Mouse (Mus musculus): ENCODE measurements around the gene Ehd4. TPM values are rescaled to one million over a fixed set of nuclear protein-coding genes. Genes with fewer than 3 reads are reported as not detected.

Ehd4 gene
- total and polyA plus RNA-seq, 2 experiments from 2014 or later, result 250 to 547 TPM

- TF ChIP-seq EP300 (IDR thresholded peaks at IDR 0.05; ENCODE audit: low read depth) (no peak), CTCF (IDR thresholded peaks at IDR 0.05; ENCODE audit: low read depth) (no peak)
- H3K9ac ChIP-seq (replicated peaks; ENCODE audit: low read depth, low read length), result no peak overlapping the region
- H3K4me2 ChIP-seq (ENCODE audit: low read depth, low read length), result no peak overlapping the region
- H3K27me3 ChIP-seq (ENCODE audit: control insufficient read depth, insufficient read depth, low read length), result no peaks in the 10 kb centered on the region
- H3K4me1 ChIP-seq (ENCODE audit: control insufficient read depth, insufficient read depth), result peaks cover 73% of the 10 kb centered on the region
- no peak for DNase-seq (ENCODE audit: low spot score)
- peak overlapping the region; percentile 94 for H3K27ac ChIP-seq (ENCODE audit: low read depth)
- no peaks in the 10 kb centered on the region for H3K9me3 ChIP-seq (replicated peaks; ENCODE audit: control insufficient read depth, low read length)
- ATAC-seq (ENCODE audit: insufficient read depth, low read depth), result no peak
- peaks cover 35% of the 10 kb centered on the region for H3K36me3 ChIP-seq (replicated peaks; ENCODE audit: control insufficient read depth, insufficient read depth, low read length)
- 49% methylated on average over 3 of the region's 3 CpGs for WGBS
- H3K4me3 ChIP-seq (ENCODE audit: low read depth, low read length), result no peak overlapping the region
Observed at GRCm38 (mm10) chr2:120105861-120106260, 48.5 kb downstream of the Ehd4 start.

- DNase-seq (ENCODE audit: low spot score) (no peak), ATAC-seq (ENCODE audit: insufficient read depth, low read depth) (no peak; the same call in 1 of the 2 replicates)
- Histone ChIP-seq H3K4me3 (ENCODE audit: low read depth, low read length) (no peak overlapping the region), H3K4me1 (ENCODE audit: control insufficient read depth, insufficient read depth) (peaks cover 74% of the 10 kb centered on the region), H3K9me3 (replicated peaks; ENCODE audit: control insufficient read depth, low read length) (no peaks in the 10 kb centered on the region), H3K27ac (ENCODE audit: low read depth) (peak overlapping the region; percentile 94), H3K27me3 (ENCODE audit: control insufficient read depth, insufficient read depth, low read length) (no peaks in the 10 kb centered on the region), H3K9ac (replicated peaks; ENCODE audit: low read depth, low read length) (no peak overlapping the region), H3K4me2 (ENCODE audit: low read depth, low read length) (no peak overlapping the region), H3K36me3 (replicated peaks; ENCODE audit: control insufficient read depth, insufficient read depth, low read length) (peaks cover 43% of the 10 kb centered on the region)
- WGBS, result 11% methylated on average over 6 of the region's 6 CpGs
- TF ChIP-seq EP300 (IDR thresholded peaks at IDR 0.05; ENCODE audit: low read depth), result no peak
Observed at GRCm38 (mm10) chr2:120102881-120103280, 51.5 kb downstream of the Ehd4 start.

- H3K36me3 ChIP-seq (replicated peaks; ENCODE audit: control insufficient read depth, insufficient read depth, low read length), result peaks cover 39% of the 10 kb centered on the region
- no peak overlapping the region for H3K4me3 ChIP-seq (ENCODE audit: low read depth, low read length)
- H3K9ac ChIP-seq (replicated peaks; ENCODE audit: low read depth, low read length), result no peak overlapping the region
- H3K27me3 ChIP-seq (ENCODE audit: control insufficient read depth, insufficient read depth, low read length), result no peaks in the 10 kb centered on the region
- peak overlapping the region; percentile 94 for H3K27ac ChIP-seq (ENCODE audit: low read depth)
- H3K4me2 ChIP-seq (ENCODE audit: low read depth, low read length), result no peak overlapping the region
- 21% methylated on average over 2 of the region's 2 CpGs for WGBS
- DNase-seq (ENCODE audit: low spot score) (no peak), ATAC-seq (ENCODE audit: insufficient read depth, low read depth) (no peak)
- H3K9me3 ChIP-seq (replicated peaks; ENCODE audit: control insufficient read depth, low read length), result no peaks in the 10 kb centered on the region
- TF ChIP-seq EP300 (IDR thresholded peaks at IDR 0.05; ENCODE audit: low read depth) (no peak), CTCF (IDR thresholded peaks at IDR 0.05; ENCODE audit: low read depth) (no peak)
- H3K4me1 ChIP-seq (ENCODE audit: control insufficient read depth, insufficient read depth), result peaks cover 70% of the 10 kb centered on the region
Observed at GRCm38 (mm10) chr2:120102450-120102849, 52.0 kb downstream of the Ehd4 start.

DNA sequence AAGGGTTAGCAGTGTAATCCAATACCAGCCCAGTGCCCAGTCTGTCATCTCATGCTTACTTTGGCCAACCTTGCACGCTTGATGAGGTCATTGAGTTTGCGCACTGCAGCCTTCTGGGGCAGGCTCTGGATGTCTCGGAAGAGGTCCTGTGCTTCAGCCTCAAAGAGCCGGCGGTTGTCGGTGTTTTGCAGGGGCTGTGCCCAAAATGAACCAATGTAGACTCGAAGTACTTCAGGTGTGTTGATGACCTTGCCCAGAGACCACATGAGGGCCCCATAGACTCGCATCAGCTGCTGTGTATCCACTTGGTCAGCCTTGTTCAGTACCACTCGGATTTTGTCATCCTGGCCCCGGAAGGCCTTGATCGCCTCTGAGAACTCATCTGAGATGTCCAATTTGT is 52.4 kb downstream of the Ehd4 start:
- no peak for DNase-seq (ENCODE audit: low spot score)
- Histone ChIP-seq H3K27ac (ENCODE audit: low read depth) (peak overlapping the region; percentile 94), H3K4me2 (ENCODE audit: low read depth, low read length) (no peak overlapping the region), H3K4me3 (ENCODE audit: low read depth, low read length) (no peak overlapping the region), H3K36me3 (replicated peaks; ENCODE audit: control insufficient read depth, insufficient read depth, low read length) (peaks cover 36% of the 10 kb centered on the region), H3K27me3 (ENCODE audit: control insufficient read depth, insufficient read depth, low read length) (no peaks in the 10 kb centered on the region), H3K9ac (replicated peaks; ENCODE audit: low read depth, low read length) (no peak overlapping the region), H3K9me3 (replicated peaks; ENCODE audit: control insufficient read depth, low read length) (no peaks in the 10 kb centered on the region), H3K4me1 (ENCODE audit: control insufficient read depth, insufficient read depth) (peaks cover 72% of the 10 kb centered on the region)
- 90% methylated on average over 11 of the region's 11 CpGs for WGBS
- no peak for TF ChIP-seq CTCF (IDR thresholded peaks at IDR 0.05; ENCODE audit: low read depth)
- TF ChIP-seq EP300 (IDR thresholded peaks at IDR 0.05; ENCODE audit: low read depth), result no peak
- no peak for ATAC-seq (ENCODE audit: insufficient read depth, low read depth)

- Histone ChIP-seq H3K9ac (replicated peaks; ENCODE audit: low read depth, low read length) (no peak overlapping the region), H3K4me1 (ENCODE audit: control insufficient read depth, insufficient read depth) (peaks cover 53% of the 10 kb centered on the region)
- no peak for DNase-seq (ENCODE audit: low spot score)
Observed at GRCm38 (mm10) chr2:120099886-120100285, 54.5 kb downstream of the Ehd4 start.

GRCm38 (mm10) chr2:120099263-120099662 is 55.1 kb downstream of the Ehd4 start:
- no peak for ATAC-seq (ENCODE audit: insufficient read depth, low read depth)
- H3K4me2 ChIP-seq (ENCODE audit: low read depth, low read length), result no peak overlapping the region
- no peak for TF ChIP-seq CTCF (IDR thresholded peaks at IDR 0.05; ENCODE audit: low read depth)
- no peak for TF ChIP-seq EP300 (IDR thresholded peaks at IDR 0.05; ENCODE audit: low read depth)
- 39% methylated on average over 4 of the region's 4 CpGs for WGBS
- DNase-seq (ENCODE audit: low spot score), result no peak
- H3K27ac ChIP-seq (ENCODE audit: low read depth), result peak overlapping the region; percentile 94
- no peaks in the 10 kb centered on the region for H3K9me3 ChIP-seq (replicated peaks; ENCODE audit: control insufficient read depth, low read length)
- peaks cover 47% of the 10 kb centered on the region for H3K4me1 ChIP-seq (ENCODE audit: control insufficient read depth, insufficient read depth)
- H3K27me3 ChIP-seq (ENCODE audit: control insufficient read depth, insufficient read depth, low read length), result no peaks in the 10 kb centered on the region
- H3K36me3 ChIP-seq (replicated peaks; ENCODE audit: control insufficient read depth, insufficient read depth, low read length), result peaks cover 47% of the 10 kb centered on the region
- H3K9ac ChIP-seq (replicated peaks; ENCODE audit: low read depth, low read length), result peak overlapping the region; percentile 36; the same call in 1 of the 2 replicates
- no peak overlapping the region for H3K4me3 ChIP-seq (ENCODE audit: low read depth, low read length)

More at GRCm38 (mm10) chr2:120099886-120100285, 54.5 kb downstream of the Ehd4 start:
- no peak for TF ChIP-seq CTCF (IDR thresholded peaks at IDR 0.05; ENCODE audit: low read depth)
- no peak for TF ChIP-seq EP300 (IDR thresholded peaks at IDR 0.05; ENCODE audit: low read depth)
- Histone ChIP-seq H3K4me3 (ENCODE audit: low read depth, low read length) (no peak overlapping the region), H3K27me3 (ENCODE audit: control insufficient read depth, insufficient read depth, low read length) (no peaks in the 10 kb centered on the region), H3K9me3 (replicated peaks; ENCODE audit: control insufficient read depth, low read length) (no peaks in the 10 kb centered on the region), H3K36me3 (replicated peaks; ENCODE audit: control insufficient read depth, insufficient read depth, low read length) (peaks cover 45% of the 10 kb centered on the region), H3K27ac (ENCODE audit: low read depth) (peak overlapping the region; percentile 94), H3K4me2 (ENCODE audit: low read depth, low read length) (no peak overlapping the region)
- WGBS, result 51% methylated on average over 3 of the region's 3 CpGs
- no peak for ATAC-seq (ENCODE audit: insufficient read depth, low read depth)

Data from heart, postnatal 0 days (tissue).